Mouse (Mus musculus) frontal cortex, postnatal 25 days (tissue): Measurements from ENCODE around the gene Mosmo.
"Not testable (repeated sequence)": the region's sequence is repeated elsewhere in the genome, so short reads cannot be mapped to it uniquely, and the experiment has no call there.

Experiments used
- DNase-seq, 2 experiments: peaks; one replicate each; pipeline ENCODE4 v3.0.0; 2022; ENCODE audit warnings: low spot score in 2 of 2

The Mosmo gene

DNA sequence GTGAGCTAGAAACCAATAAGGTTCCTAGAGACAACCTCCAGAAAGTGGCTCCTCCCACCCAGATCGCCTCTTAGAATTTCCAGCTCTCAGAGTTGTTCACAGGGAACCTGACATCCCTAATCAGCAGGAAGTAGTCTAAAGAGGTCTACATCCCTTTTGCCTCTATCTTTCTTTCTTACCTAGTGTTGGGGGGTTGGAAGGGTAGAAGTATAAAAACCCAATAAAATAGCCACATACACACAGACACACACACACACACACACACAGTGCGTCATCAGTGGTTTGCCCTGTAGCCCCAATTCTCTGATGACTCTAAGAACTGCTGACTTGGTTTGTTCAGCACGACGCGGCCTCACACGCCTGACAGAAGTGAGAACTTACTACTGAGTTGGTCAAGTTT is 22.2 kb downstream of the Mosmo start:
- no peak for DNase-seq

DNA sequence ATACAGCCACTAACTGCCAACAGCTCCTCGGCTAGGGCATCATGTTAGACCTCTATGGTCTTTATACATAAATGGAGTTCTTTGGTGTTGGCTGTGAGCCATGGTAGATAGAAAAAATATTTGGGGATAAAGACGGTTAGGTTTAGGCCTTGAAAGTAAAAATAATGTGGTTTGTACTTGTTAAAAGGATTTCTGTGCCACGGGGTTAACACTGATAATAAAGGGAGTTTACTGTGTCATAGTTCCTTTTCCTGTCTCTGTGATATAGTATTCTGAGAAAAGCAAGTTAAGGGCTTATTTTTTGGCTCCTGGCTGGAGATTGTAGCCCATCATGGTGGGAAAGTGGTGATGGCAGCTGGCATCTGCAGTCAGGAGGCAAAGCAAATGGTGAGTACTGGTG is 26.5 kb downstream of the Mosmo start:
- no peak for DNase-seq

DNA sequence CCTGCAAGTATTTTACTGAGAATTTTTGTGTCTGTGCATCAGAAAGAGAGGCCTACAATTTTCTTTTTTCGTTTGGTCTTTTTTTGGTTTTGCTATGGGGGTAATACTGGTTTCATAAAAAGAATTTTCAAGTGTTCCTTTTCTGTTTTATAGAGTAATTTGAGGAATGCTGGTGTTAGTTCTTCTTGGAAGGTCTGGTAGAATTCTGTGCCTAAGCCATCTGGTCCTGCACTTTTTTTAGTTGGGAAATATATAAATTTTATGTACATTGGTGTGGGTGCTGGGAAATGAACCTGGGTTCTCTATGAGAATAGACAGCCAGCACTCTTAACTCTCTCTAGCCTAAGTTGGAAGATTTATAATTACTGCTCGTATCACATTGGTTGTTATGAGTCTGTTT is 34.7 kb downstream of the Mosmo start:
- no peak for DNase-seq

DNA sequence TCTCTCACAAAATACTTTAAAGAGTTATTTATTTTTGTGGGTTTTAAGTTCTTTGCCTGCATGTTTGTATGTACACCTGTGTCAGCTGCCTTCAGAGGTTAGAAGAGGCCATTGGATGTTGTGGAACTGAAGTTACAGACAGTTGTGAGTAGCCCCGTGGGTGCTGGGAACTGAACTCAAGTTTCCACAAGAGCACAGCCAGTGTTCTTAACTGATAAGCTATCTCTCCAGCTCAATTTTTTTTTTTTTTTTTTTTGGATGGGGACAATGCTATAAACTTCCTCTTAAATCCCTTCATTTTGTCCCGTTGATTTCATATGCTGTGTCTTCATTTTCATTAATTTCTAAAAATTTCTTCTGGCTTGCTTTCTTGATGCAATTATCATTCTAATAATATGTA is 35.8 kb downstream of the Mosmo start:
- no peak for DNase-seq

DNA sequence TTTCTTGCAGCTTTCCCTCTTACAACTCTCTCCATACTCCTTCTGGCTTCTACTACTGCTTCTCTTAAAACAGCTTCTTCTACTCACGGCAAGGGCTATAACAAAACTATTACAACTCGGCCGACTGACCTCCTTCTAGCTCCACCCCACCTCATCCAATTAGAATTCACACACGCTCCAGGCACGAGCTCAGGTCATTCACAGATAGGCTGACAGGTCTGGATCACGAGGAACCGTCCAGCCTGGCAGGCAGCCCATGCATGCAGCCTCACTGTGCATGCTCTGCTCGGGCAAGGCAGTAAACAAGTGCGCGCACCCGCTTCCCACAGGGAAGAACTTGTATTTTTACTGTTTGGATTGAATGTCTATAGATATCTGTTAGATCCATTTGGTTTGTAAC is 36.5 kb downstream of the Mosmo start:
- not testable (repeated sequence) for DNase-seq

DNA sequence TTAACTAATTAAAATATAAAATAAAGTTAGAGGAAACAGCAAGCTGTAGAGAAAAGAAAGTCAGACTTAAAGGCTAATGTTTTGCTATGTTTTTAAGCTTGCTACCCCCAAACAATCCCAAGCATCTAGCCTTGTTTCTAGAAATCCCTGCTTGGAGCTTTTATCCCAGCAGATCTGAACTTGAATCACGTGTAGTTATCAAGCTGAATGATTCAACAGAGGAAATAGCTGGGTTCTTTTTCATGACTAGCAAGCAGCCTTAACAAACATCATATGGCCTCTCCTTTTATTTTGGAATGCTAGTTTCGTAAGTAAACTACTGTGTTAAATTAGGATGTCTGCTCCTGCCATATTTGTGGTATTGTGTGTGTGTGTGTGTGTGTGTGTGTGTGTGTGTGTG is 39.8 kb downstream of the Mosmo start:
- no peak for DNase-seq

DNA sequence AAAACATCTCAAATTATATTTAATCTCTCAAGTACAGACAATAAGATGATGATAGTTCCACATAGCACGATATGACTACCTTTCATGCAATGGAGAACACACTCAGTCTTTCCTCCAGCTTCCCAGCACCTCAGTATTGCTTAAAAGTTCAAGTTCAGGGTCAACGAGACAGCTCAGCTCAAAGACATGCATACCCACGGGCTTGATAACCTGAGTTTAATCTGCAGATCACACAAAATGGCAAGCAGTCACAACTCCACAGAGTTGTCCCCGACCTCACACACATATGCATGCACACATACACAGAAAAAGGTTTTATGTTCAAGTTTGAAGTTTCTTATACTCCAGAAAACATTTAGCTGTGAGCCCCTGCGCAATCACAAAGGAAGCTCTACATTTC is 43.6 kb downstream of the Mosmo start:
- no peak for DNase-seq

DNA sequence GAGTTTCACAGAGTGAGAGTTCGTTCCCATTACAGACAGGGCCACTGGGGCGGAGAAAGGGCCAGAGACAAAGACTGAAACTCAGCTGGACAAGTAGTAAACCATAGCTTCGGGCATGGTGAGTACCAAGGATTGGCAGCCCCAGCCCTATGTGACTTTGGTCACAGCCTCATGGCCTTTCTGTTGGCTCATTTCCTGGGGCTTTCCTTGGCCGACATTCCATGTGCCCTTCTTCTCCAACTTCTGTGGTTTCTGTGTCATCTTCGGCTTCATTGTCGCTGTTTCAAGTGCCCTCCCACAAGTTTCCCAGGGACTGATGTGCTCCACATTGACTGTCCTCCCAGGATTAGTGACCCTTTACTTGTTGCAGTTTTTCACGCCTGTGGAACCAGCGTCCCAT is 44.0 kb downstream of the Mosmo start:
- DNase-seq, result no peak

DNA sequence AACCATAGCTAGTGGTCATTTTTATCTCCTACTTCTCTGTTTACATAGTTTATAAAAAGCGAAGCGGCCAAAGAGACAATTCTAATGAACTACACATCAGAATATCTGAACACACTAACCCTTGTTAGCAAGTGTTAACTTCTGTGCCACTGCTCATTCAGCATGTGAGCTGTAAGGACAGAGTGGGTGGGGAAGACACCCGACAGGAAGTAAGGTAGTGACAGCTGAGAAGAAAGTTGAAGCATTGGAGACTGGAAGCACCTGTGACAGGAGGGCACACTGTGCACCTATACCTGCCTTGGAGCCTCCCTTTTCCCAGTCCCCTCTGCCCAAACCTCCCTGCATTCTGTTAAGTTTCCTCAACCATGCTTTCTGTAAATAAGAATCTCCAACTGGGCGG is 44.6 kb downstream of the Mosmo start:
- no peak for DNase-seq

DNA sequence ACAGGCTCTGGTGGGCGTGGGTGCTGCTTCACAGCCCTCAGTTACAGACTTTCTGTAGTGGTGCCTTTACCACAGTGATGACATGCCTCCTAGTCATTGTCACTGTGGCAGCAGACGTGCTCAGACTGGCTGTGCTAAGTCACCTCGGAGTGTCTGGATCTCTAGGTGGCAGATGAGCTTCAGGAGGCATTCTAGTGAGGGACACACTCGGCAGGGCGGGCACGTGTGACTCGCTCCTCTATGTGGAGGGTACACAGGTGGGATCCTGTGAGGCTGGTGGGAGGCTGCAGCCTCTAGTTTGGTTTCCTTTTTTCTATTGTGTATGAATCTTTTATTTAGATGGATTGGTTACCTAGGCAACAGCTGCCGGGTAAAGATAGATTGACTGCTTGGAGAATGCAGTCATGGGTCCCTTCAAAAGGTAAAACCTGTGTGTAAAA is 45.4 kb downstream of the Mosmo start:
- DNase-seq, result no peak

DNA sequence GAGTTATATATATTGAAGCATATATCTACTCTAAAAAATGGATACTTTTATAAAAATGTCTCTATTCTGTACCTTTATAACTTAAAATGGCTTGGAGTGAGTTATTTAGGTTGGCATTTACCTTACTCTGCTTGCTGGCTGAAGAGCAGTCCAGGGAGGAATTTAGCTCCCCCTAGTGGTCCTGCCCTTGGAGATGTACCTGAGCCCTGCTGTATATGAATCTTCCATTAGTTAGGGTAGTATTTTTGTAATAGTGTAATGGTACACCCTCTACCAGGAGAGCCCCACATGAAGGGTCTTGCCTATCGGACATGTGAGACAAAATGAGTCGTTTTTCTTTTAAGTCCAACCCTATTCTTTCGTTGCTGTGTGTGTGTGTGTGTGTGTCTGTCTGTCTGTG is 50.2 kb downstream of the Mosmo start:
- DNase-seq, result no peak

DNA sequence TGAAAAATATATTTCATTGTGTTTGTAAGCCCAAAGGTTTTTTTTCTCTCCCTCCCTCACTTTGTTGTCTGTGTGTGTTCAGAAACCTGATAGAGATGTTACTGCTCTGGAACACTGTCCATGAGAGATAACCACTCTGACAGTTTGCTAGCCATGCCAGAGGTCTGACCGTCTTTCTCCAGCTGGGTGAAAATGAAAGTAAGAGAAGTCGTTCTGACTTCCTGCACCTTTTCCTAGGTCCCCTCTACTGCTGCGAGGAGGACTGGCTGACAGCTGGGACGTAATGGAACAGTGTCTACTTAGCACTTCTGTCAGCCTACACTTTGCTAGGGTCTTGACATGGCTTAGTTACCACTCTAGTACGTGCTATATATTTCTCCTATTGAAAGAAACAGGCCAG is 52.2 kb downstream of the Mosmo start:
- DNase-seq, result no peak

DNA sequence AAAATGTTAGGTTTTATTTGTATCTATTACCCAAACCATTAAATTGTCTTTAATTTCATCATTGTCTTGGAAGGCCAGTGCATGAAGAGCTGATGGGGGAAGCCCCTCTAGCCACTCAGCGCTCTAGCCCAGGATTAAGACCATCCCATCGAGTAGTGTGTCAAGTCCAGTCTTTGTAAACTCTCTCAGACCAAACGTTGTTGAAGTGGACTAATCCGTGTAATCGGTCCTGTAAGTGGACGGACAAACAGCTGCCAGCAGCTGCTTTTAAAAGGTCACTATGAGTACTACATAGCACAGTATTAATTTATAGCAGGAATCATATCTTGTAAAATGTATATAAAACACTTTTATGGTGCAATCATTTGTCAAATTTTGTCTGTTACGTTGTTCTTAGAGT is 55.5 kb downstream of the Mosmo start:
- no peak for DNase-seq

DNA sequence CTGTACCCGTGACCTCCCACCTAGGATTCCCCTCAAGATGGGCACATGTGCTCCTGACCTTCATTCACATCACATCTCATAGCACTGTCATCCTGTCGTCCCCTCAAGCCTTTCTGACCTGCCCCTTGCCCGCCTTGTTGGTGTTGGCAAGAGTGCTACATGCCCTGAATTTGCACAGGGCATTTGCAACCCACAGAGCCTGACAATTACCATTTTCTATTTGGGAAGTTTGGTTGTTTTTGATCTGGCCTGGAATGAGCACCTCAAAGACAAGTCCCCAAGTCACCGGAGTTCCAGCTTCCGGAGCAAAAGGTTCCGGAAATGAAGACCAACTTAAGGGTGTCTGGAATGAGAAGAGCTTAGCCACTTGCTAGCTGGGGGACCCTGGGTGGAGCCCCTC is 61.6 kb downstream of the Mosmo start, which contains the start of gene Vwa3a:
Vwa3a (plus strand) TSS at position 301 of the 400 bp plus-strand sequence.
- no peak for DNase-seq

DNA sequence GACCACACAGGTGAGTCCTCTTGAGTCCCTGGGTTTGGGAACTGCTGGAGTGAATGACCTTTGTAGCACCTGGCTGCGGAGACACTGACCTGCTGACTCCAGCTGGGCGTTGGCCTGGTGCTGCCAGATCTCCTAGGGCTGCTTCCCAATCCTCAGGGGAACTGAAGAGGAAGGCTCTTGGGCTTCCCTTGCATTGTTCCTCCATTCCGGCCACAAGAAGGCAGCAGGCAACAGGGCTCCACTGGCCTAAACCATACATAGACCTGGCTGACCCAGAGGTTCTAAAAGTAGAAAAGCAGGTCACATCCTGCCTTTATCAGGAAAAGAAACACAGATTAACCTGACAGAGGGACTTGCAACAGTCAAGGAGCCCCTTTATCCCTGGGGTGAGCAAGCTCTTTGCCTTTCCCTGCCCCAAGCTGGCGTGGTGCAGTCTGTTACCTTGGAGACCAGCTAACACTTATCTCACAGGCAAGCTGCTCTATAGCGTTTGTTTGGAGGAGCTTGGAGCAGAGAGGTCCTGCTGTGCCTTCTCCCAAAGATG is 62.2 kb downstream of the Mosmo start:
- peak in 1 of 2 experiments; percentile 26 for DNase-seq

DNA sequence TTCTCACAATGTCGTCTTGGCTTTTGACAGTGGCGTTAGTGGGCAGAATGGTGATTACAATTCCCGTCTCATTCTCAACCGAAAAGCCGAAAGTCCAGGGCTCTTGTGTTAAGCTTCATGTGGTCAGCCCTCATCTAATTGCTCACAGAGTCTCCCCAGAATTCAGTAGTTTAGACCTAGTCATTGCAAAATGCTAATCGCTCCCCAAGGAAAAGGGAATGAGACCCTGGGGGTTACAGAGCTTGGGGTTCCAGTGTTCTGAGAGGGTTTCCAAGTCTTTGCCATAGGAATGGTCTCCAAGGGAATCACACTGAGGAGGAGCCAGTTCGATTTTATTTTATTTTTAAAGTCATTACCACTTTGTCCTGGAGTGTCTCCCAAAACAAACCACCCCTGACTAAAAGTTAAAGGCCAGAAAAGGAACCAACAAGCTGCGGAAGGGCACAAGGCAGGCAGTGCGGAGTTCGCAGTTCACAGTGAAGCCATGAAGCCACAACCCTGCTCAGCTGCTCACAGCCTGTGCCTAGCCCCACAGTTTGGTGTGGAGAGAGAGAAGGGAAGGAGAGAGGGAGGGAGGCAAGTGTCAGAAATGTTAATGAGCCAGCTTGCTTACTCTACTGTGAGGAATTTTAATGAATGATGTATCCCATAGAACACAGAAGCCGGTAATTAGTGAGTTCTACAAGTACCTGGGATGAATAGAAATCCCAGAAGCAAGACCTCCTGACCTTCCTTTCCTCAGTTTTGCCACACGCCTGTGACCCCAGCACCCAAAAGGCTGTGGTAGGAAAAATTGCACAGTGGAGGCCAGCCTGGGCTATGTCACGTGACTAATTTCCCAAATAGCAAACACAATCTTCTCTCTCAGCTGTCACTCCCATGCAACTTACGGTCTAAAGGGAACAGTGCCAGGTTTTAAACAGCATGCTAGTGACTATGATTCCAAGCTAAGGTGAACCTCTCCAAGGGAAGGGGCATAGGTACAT is 66.2 kb downstream of the Mosmo start:
- DNase-seq, result no peak

DNA sequence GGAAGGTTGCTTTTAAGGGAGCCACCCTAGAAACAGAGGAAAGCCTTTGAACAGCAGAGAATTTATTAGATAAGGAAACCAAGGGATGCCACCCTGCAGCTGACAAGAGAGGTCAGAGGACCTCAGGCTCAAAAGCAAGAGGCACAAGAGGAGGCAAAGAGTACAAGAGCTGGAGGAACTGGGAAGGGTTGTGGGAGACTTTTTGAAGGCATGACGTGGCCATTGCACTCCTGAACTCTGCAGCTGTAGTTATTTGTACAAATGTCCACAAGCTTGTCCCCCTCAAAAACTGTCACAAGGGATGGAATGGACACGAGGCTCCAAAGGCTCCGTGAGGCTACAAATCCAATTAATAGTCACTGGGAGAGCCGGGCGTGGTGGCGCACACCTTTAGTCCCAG is 67.2 kb downstream of the Mosmo start:
- no peak for DNase-seq

DNA sequence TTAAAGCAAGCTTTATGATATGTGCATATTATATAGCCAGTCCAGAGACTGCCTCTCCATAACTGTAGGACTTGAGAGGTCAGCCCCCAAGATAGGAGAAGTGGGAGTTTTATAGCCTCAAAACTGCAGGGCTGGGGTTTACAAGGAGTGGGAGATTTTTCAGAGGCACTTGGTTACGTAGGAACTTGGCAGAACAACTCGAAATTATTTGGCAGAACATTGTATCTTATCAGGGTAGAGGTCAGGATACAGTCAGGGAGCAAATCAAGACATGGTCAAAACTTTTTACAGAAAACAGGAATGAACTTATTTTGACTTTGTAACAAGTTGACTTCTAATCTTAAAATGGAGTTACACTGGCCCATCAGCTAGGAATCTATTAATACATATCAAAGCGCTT is 68.6 kb downstream of the Mosmo start:
- no peak for DNase-seq

DNA sequence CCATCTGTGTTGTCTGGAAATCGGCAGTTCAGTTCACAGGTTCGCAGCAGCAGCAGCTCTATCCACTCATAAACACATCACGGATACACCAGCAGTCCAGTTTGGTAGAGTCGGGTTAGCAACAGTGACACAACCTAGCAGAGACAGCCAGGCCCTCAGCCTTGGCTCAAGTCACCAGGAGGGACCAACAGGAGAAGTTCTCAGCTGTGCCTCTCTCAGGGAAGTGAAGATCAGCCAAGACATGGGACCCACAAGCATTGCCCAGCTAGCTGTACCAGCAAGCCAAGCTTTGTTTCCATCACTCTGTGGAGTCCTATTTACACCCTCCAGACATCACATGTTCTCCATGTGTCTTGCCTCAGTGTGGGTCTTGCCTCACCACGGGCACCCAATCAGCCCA is 69.4 kb downstream of the Mosmo start:
- no peak for DNase-seq

DNA sequence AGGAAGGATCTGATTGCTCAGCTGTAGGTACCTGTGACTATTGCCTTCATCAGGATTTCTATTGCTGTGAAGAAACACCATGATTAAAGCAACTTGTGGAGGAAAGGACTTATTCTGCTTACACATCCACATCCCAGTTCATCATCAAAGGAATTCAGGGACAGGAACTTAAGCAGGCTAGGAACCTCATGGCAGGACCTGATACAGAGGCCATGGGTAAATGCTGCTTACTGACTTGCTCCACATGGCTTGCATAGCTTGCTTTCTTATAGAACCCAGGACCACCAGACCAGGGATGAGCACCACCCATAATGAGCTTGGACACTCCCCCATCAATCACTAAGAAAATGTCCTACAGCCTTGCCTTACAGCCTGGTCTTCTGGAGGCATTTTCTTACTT is 71.1 kb downstream of the Mosmo start:
- DNase-seq, result no peak

DNA sequence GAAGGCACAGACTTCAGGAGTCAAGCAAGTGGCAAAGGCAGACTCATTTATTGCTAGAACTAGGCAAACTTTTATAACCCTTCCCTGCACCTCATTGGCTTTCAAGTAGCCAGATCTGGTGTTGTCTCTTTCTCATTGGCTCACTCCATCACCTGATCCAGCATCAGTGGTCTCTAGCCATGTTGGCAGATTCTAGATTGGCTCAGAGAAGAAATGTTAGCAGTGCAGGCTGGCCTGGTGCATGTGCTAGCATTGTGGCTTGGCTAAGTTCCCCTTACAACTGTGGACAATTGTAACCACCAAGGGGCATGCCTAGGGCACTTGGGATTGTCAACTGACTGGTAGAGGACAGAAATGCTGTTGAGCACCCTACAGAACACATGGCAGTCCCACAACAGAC is 73.9 kb downstream of the Mosmo start:
- no peak for DNase-seq

DNA sequence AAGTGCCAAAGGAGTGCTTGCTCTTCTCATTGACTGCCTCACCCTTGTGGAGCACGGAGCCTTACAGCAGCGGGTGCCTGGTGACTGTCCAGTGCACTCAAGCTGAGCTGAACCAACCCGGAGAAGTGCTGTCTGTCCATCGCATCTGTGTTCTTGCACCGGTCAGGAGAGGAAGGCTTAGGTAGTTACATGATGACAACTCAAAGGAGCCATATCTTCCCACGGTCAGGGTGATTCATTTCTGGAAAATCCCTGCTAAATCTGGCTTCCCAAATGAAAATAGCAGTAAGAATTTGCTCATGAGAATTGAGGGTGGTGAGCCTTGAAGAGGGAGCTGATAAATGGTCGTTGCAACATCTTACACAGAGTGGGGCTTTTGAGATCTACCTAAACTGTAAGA is 74.5 kb downstream of the Mosmo start:
- peak in 1 of 2 experiments; percentile 12 for DNase-seq

DNA sequence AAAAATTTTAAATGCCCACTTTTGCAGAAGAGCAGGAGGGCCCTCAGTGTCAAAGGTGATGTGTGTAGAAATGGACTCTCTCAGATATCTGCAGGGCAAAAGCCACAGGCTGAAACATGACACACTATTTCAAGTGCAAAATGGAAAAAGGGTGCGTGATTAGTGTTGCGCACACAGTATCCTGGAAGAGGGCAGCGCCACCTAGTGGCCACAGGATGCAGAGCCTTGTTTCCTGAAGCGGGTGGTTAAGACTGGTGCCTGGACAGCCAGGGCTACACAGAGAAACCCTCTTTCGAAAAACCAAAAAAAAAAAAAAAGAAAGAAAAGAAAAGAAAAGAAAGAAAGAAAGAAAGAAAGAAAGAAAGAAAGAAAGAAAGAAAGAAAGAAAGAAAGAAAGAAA is 77.3 kb downstream of the Mosmo start:
- DNase-seq, result peak; percentile 68 to 72
